Mouse (Mus musculus) liver, embryonic 13.5 days (tissue): ENCODE results near the gene Limd2. TPM values are rescaled to one million over a fixed set of nuclear protein-coding genes. Genes with fewer than 3 reads are reported as not detected.
A peak's percentile ranks its signal among the peaks of the same experiment; 100 is the strongest.

Source experiments
- ATAC-seq: fragments of 200-750 bp; cut with Nextera tagmentation; 2 replicates; pipeline ENCODE4 v1.8.0; 2017; ENCODE audit warnings: low read depth, mild to moderate bottlenecking, moderate number of reproducible peaks, moderate library complexity
- DNase-seq: peaks from one replicate; pipeline ENCODE4 v3.0.0; 2022
- H3K27ac ChIP-seq: fragments of 300-500 bp; sonication (generic); 2 replicates; pipeline ENCODE4 v1.5.1; 2015; ENCODE audit warnings: moderate library complexity, mild to moderate bottlenecking, inconsistent platforms
- H3K27me3 ChIP-seq: fragments of 300-500 bp; sonication (generic); 2 replicates; pipeline ENCODE4 v1.6.1; 2015; ENCODE audit warnings: mild to moderate bottlenecking, inconsistent platforms
- H3K36me3 ChIP-seq: fragments of 300-500 bp; sonication (generic); 2 replicates; pipeline ENCODE4 v1.6.1; 2015; ENCODE audit warnings: mild to moderate bottlenecking, inconsistent platforms
- H3K4me1 ChIP-seq: fragments of 300-500 bp; sonication (generic); replicated peaks from 2 replicates; pipeline ENCODE4 v1.6.1; 2015; ENCODE audit warnings: inconsistent platforms
- H3K4me2 ChIP-seq: fragments of 300-500 bp; sonication (generic); 2 replicates; pipeline ENCODE4 v1.6.1; 2015; ENCODE audit warnings: inconsistent platforms, mild to moderate bottlenecking, moderate library complexity
- H3K4me3 ChIP-seq: fragments of 300-500 bp; sonication (generic); replicated peaks from 2 replicates; pipeline ENCODE4 v1.5.1; 2015; ENCODE audit warnings: mild to moderate bottlenecking, inconsistent platforms
- H3K9ac ChIP-seq: fragments of 300-500 bp; sonication (generic); 2 replicates; pipeline ENCODE4 v1.6.1; 2015; ENCODE audit warnings: mild to moderate bottlenecking, inconsistent platforms
- H3K9me3 ChIP-seq: fragments of 300-500 bp; sonication (generic); replicated peaks from 2 replicates; pipeline ENCODE4 v1.6.1; 2016; ENCODE audit warnings: inconsistent platforms
- WGBS: fragments of 180-500 bp; shearing (Covaris S2); methylation state at CpG from one replicate; pipeline ENCODE4 v1.1.7; 2015; ENCODE audit not compliant: insufficient replicate concordance; 5-methylcytosine and 5-hydroxymethylcytosine counted together
- polyA plus RNA-seq: library from polyadenylated mRNA; unstranded; fragments of >200 nt; fragmentation: Nextera tagmentation; extraction: Ambion mirVana; gene quantifications from 2 replicates; pipeline ENCODE4 v1.2.1, GENCODE M21; 2015

Limd2 gene
- polyA plus RNA-seq, 1 experiment from 2014 or later: 82.2 TPM

GRCm38 (mm10) chr11:106170807-106171206, 10.1 kb upstream of the Limd2 start:
- Histone ChIP-seq H3K27me3 (no peaks in the 10 kb centered on the region), H3K27ac (no peak overlapping the region), H3K4me1 (peaks cover 29% of the 10 kb centered on the region), H3K9ac (no peak overlapping the region), H3K4me2 (no peak overlapping the region), H3K9me3 (no peaks in the 10 kb centered on the region), H3K4me3 (no peak overlapping the region), H3K36me3 (peaks cover 4% of the 10 kb centered on the region)
- no peak for ATAC-seq
- no peak for DNase-seq
- 70% methylated on average over 7 of the region's 7 CpGs for WGBS

- WGBS: 53% methylated on average over 5 of the region's 5 CpGs
- Histone ChIP-seq H3K4me1 (peaks cover 10% of the 10 kb centered on the region), H3K4me3 (no peak overlapping the region), H3K27me3 (no peaks in the 10 kb centered on the region), H3K9me3 (no peaks in the 10 kb centered on the region), H3K27ac (no peak overlapping the region), H3K36me3 (peaks cover 16% of the 10 kb centered on the region), H3K4me2 (no peak overlapping the region), H3K9ac (no peak overlapping the region)
- no peak for DNase-seq
- ATAC-seq: no peak
Measured at GRCm38 (mm10) chr11:106167435-106167834, 6.8 kb upstream of the Limd2 start.

- ATAC-seq (no peak), DNase-seq (no peak)
- Histone ChIP-seq H3K9me3 (no peaks in the 10 kb centered on the region), H3K4me2 (no peak overlapping the region), H3K9ac (no peak overlapping the region), H3K4me1 (peaks cover 30% of the 10 kb centered on the region), H3K36me3 (peaks cover 16% of the 10 kb centered on the region), H3K27ac (no peak overlapping the region), H3K27me3 (peaks cover 17% of the 10 kb centered on the region), H3K4me3 (no peak overlapping the region)
- 79% methylated on average over 16 of the region's 16 CpGs for WGBS
Measured at GRCm38 (mm10) chr11:106164601-106165180, 4.0 kb upstream of the Limd2 start.

GRCm38 (mm10) chr11:106163546-106163945, 2.9 kb upstream of the Limd2 start:
- H3K36me3 ChIP-seq: peaks cover 16% of the 10 kb centered on the region
- H3K4me1 ChIP-seq: peaks cover 41% of the 10 kb centered on the region
- 50% methylated on average over 4 of the region's 4 CpGs for WGBS
- H3K4me3 ChIP-seq: no peak overlapping the region
- peaks cover 27% of the 10 kb centered on the region for H3K27me3 ChIP-seq
- H3K4me2 ChIP-seq: no peak overlapping the region
- H3K27ac ChIP-seq: peak overlapping the region; percentile 61; the same call in 1 of the 2 replicates
- no peak for DNase-seq
- no peaks in the 10 kb centered on the region for H3K9me3 ChIP-seq
- ATAC-seq: no peak
- H3K9ac ChIP-seq: no peak overlapping the region

- no peak for ATAC-seq
- Histone ChIP-seq H3K9ac (no peak overlapping the region), H3K36me3 (peaks cover 22% of the 10 kb centered on the region; the same call in 1 of the 2 replicates), H3K4me3 (no peak overlapping the region), H3K9me3 (no peaks in the 10 kb centered on the region), H3K4me2 (no peak overlapping the region), H3K27ac (no peak overlapping the region), H3K4me1 (peaks cover 48% of the 10 kb centered on the region), H3K27me3 (peaks cover 32% of the 10 kb centered on the region)
- 56% methylated on average over 2 of the region's 2 CpGs for WGBS
- no peak for DNase-seq
Measured at GRCm38 (mm10) chr11:106162237-106162636, 1.6 kb upstream of the Limd2 start.

GRCm38 (mm10) chr11:106159921-106160840, 479 bp downstream of the Limd2 start:
- peaks cover 32% of the 10 kb centered on the region for H3K27me3 ChIP-seq
- under 1% methylated on average over 87 of the region's 106 CpGs for WGBS
- peak overlapping the region; percentile 74 for H3K4me3 ChIP-seq
- peak overlapping the region; percentile 96 for H3K4me2 ChIP-seq
- peak overlapping the region; percentile 80 for H3K27ac ChIP-seq
- no peaks in the 10 kb centered on the region for H3K9me3 ChIP-seq
- peak overlapping the region; percentile 79 for H3K9ac ChIP-seq
- ATAC-seq: peak; percentile 65
- H3K36me3 ChIP-seq: peaks cover 32% of the 10 kb centered on the region
- peak; percentile 32 for DNase-seq
- H3K4me1 ChIP-seq: peaks cover 52% of the 10 kb centered on the region

GRCm38 (mm10) chr11:106159216-106159920, 1.3 kb downstream of the Limd2 start:
- Histone ChIP-seq H3K27ac (peak overlapping the region; percentile 80), H3K4me2 (peak overlapping the region; percentile 96), H3K4me1 (peaks cover 53% of the 10 kb centered on the region), H3K36me3 (peaks cover 27% of the 10 kb centered on the region), H3K4me3 (peak overlapping the region; percentile 74), H3K27me3 (peaks cover 32% of the 10 kb centered on the region), H3K9me3 (no peaks in the 10 kb centered on the region), H3K9ac (peak overlapping the region; percentile 79)
- ATAC-seq (peak; percentile 32), DNase-seq (no peak)
- WGBS: 1% methylated on average over 25 of the region's 25 CpGs

GRCm38 (mm10) chr11:106158930-106159215, 1.8 kb downstream of the Limd2 start:
- peaks cover 32% of the 10 kb centered on the region for H3K27me3 ChIP-seq
- DNase-seq (no peak), ATAC-seq (0 out of 2 replicates have a peak, but pooled peaks have one; percentile 10)
- H3K4me2 ChIP-seq: peak overlapping the region; percentile 96
- H3K9me3 ChIP-seq: no peaks in the 10 kb centered on the region
- peaks cover 53% of the 10 kb centered on the region for H3K4me1 ChIP-seq
- WGBS: 24% methylated on average over 9 of the region's 9 CpGs
- H3K36me3 ChIP-seq: peaks cover 22% of the 10 kb centered on the region
- H3K27ac ChIP-seq: peak overlapping the region; percentile 80; the same call in 1 of the 2 replicates
- H3K9ac ChIP-seq: peak overlapping the region; percentile 79
- H3K4me3 ChIP-seq: peak overlapping the region; percentile 74

- DNase-seq: no peak
- H3K4me1 ChIP-seq: peaks cover 53% of the 10 kb centered on the region
- ATAC-seq: no peak
- H3K9ac ChIP-seq: no peak overlapping the region
- H3K36me3 ChIP-seq: peaks cover 20% of the 10 kb centered on the region
- H3K4me3 ChIP-seq: peak overlapping the region; percentile 74
- 41% methylated on average over 14 of the region's 14 CpGs for WGBS
- no peaks in the 10 kb centered on the region for H3K9me3 ChIP-seq
- peaks cover 32% of the 10 kb centered on the region for H3K27me3 ChIP-seq
- H3K4me2 ChIP-seq: peak overlapping the region; percentile 96
- H3K27ac ChIP-seq: peak overlapping the region; percentile 80
Measured at GRCm38 (mm10) chr11:106158081-106158929, 2.4 kb downstream of the Limd2 start.

GRCm38 (mm10) chr11:106157154-106157553, 3.5 kb downstream of the Limd2 start:
- no peak overlapping the region for H3K9ac ChIP-seq
- peaks cover 51% of the 10 kb centered on the region for H3K4me1 ChIP-seq
- 75% methylated on average over 7 of the region's 7 CpGs for WGBS
- no peaks in the 10 kb centered on the region for H3K9me3 ChIP-seq
- H3K27me3 ChIP-seq: peaks cover 32% of the 10 kb centered on the region
- no peak overlapping the region for H3K27ac ChIP-seq
- H3K4me3 ChIP-seq: no peak overlapping the region
- peaks cover 27% of the 10 kb centered on the region for H3K36me3 ChIP-seq
- H3K4me2 ChIP-seq: no peak overlapping the region
- ATAC-seq (no peak), DNase-seq (no peak)
